Mouse (Mus musculus): ENCODE measurements around the gene Mrvi1.
A peak's percentile ranks its signal among the peaks of the same experiment; 100 is the strongest.

The Mrvi1 gene

GRCm38 (mm10) chr7:110881746-110882333 is 100.4 kb downstream of the Mrvi1 start:
- DNase-seq (ENCODE audit: low spot score), result no peak

- no peak for DNase-seq (ENCODE audit: low spot score)
Measured at GRCm38 (mm10) chr7:110878028-110878427, 104.2 kb downstream of the Mrvi1 start.

GRCm38 (mm10) chr7:110876965-110877364 is 105.3 kb downstream of the Mrvi1 start:
- DNase-seq (ENCODE audit: low spot score), result no peak

- DNase-seq (ENCODE audit: low spot score), result no peak
Measured at GRCm38 (mm10) chr7:110868807-110869206, 113.5 kb downstream of the Mrvi1 start.

GRCm38 (mm10) chr7:110867116-110867515 is 115.1 kb downstream of the Mrvi1 start:
- no peak for DNase-seq (ENCODE audit: low spot score)

GRCm38 (mm10) chr7:110866021-110866420 is 116.2 kb downstream of the Mrvi1 start:
- no peak for DNase-seq (ENCODE audit: low spot score)

GRCm38 (mm10) chr7:110865570-110865969 is 116.7 kb downstream of the Mrvi1 start:
- no peak for DNase-seq (ENCODE audit: low spot score)

- DNase-seq (ENCODE audit: low spot score), result no peak
Measured at GRCm38 (mm10) chr7:110865038-110865437, 117.2 kb downstream of the Mrvi1 start.

- no peak for DNase-seq (ENCODE audit: low spot score)
Measured at GRCm38 (mm10) chr7:110862751-110863289, 119.4 kb downstream of the Mrvi1 start, which contains the start of gene Lyve1. Gene Lyve1 (minus strand): TSS chr7:110863239.

- no peak for DNase-seq (ENCODE audit: low spot score)
Measured at GRCm38 (mm10) chr7:110860129-110860528, 122.1 kb downstream of the Mrvi1 start.

- DNase-seq (ENCODE audit: low spot score), result no peak
Measured at GRCm38 (mm10) chr7:110855604-110856003, 126.7 kb downstream of the Mrvi1 start.

- DNase-seq (ENCODE audit: low spot score), result peak; percentile 31
Measured at GRCm38 (mm10) chr7:110854927-110855546, 127.2 kb downstream of the Mrvi1 start.

GRCm38 (mm10) chr7:110854519-110854918 is 127.7 kb downstream of the Mrvi1 start:
- DNase-seq (ENCODE audit: low spot score), result no peak

GRCm38 (mm10) chr7:110853611-110854010 is 128.7 kb downstream of the Mrvi1 start:
- no peak for DNase-seq (ENCODE audit: low spot score)

- no peak for DNase-seq (ENCODE audit: low spot score)
Measured at GRCm38 (mm10) chr7:110851541-110852203, 130.6 kb downstream of the Mrvi1 start.

GRCm38 (mm10) chr7:110848371-110848770 is 133.9 kb downstream of the Mrvi1 start:
- no peak for DNase-seq (ENCODE audit: low spot score)

GRCm38 (mm10) chr7:110847321-110847720 is 134.9 kb downstream of the Mrvi1 start:
- DNase-seq (ENCODE audit: low spot score), result no peak

GRCm38 (mm10) chr7:110843916-110844874 is 138.1 kb downstream of the Mrvi1 start, which contains the start of gene Rnf141:
Gene Rnf141 (minus strand): TSS chr7:110844457.
- DNase-seq (ENCODE audit: low spot score), result peak; percentile 95

- DNase-seq (ENCODE audit: low spot score), result no peak
Measured at GRCm38 (mm10) chr7:110840332-110840731, 141.9 kb downstream of the Mrvi1 start.

GRCm38 (mm10) chr7:110834522-110834921 is 147.7 kb downstream of the Mrvi1 start:
- DNase-seq (ENCODE audit: low spot score), result no peak

- DNase-seq (ENCODE audit: low spot score), result no peak
Measured at GRCm38 (mm10) chr7:110834018-110834417, 148.2 kb downstream of the Mrvi1 start.

GRCm38 (mm10) chr7:110833024-110833423 is 149.2 kb downstream of the Mrvi1 start:
- no peak for DNase-seq (ENCODE audit: low spot score)
